Mouse (Mus musculus): ENCODE measurements around the gene Stk11ip.

The Stk11ip gene

GRCm38 (mm10) chr1:75504256-75505045 lies 16.9 kb upstream of the Stk11ip start:
- DNase-seq = no peak

- DNase-seq = peak; percentile 76
Measured at GRCm38 (mm10) chr1:75505159-75505955, 16.0 kb upstream of the Stk11ip start.

GRCm38 (mm10) chr1:75505956-75506831 lies 15.1 kb upstream of the Stk11ip start, which contains the start of gene Obsl1:
Obsl1 (minus strand) TSS chr1:75506452.
- peak; percentile 86 for DNase-seq

GRCm38 (mm10) chr1:75507006-75507405 lies 14.3 kb upstream of the Stk11ip start, which contains the start of gene Inha:
Inha (plus strand) TSS chr1:75507077.
- peak; percentile 29 for DNase-seq

GRCm38 (mm10) chr1:75509586-75509985 lies 11.7 kb upstream of the Stk11ip start:
- DNase-seq = no peak

- no peak for DNase-seq
Measured at GRCm38 (mm10) chr1:75510154-75510553, 11.2 kb upstream of the Stk11ip start.

GRCm38 (mm10) chr1:75511437-75512210 lies 9.7 kb upstream of the Stk11ip start:
- DNase-seq = no peak

- no peak for DNase-seq
Measured at GRCm38 (mm10) chr1:75512550-75512949, 8.8 kb upstream of the Stk11ip start.

GRCm38 (mm10) chr1:75516703-75517380 lies 4.5 kb upstream of the Stk11ip start:
- DNase-seq = no peak

GRCm38 (mm10) chr1:75517984-75518383 lies 3.3 kb upstream of the Stk11ip start:
- DNase-seq = no peak

- no peak for DNase-seq
Measured at GRCm38 (mm10) chr1:75518427-75518826, 2.9 kb upstream of the Stk11ip start.

- no peak for DNase-seq
Measured at GRCm38 (mm10) chr1:75519576-75519975, 1.8 kb upstream of the Stk11ip start.

GRCm38 (mm10) chr1:75524679-75525078 lies 3.4 kb downstream of the Stk11ip start:
- DNase-seq = no peak

GRCm38 (mm10) chr1:75530546-75530945 lies 9.2 kb downstream of the Stk11ip start:
- no peak for DNase-seq

GRCm38 (mm10) chr1:75532280-75533172 lies 11.2 kb downstream of the Stk11ip start:
- DNase-seq = no peak

- no peak for DNase-seq
Measured at GRCm38 (mm10) chr1:75533325-75534252, 12.3 kb downstream of the Stk11ip start.

GRCm38 (mm10) chr1:75537587-75537986 lies 16.3 kb downstream of the Stk11ip start:
- DNase-seq = no peak

GRCm38 (mm10) chr1:75538597-75539190 lies 17.4 kb downstream of the Stk11ip start:
- DNase-seq = no peak

- DNase-seq = no peak
Measured at GRCm38 (mm10) chr1:75541496-75541895, 20.2 kb downstream of the Stk11ip start.
